Mouse (Mus musculus) liver, postnatal 0 days (tissue): ENCODE measurements around the gene Snw1.

Experiments
- CTCF ChIP-seq: sonication (generic); IDR thresholded peaks from 2 replicates; pipeline ENCODE4 v1.5.1; 2016; ENCODE audit warnings: antibody characterized with exemption, low read depth
- EP300 ChIP-seq: IDR thresholded peaks from 2 replicates; pipeline ENCODE4 v1.6.1; 2016; ENCODE audit warnings: antibody characterized with exemption, low read depth, mild to moderate bottlenecking

DNA sequence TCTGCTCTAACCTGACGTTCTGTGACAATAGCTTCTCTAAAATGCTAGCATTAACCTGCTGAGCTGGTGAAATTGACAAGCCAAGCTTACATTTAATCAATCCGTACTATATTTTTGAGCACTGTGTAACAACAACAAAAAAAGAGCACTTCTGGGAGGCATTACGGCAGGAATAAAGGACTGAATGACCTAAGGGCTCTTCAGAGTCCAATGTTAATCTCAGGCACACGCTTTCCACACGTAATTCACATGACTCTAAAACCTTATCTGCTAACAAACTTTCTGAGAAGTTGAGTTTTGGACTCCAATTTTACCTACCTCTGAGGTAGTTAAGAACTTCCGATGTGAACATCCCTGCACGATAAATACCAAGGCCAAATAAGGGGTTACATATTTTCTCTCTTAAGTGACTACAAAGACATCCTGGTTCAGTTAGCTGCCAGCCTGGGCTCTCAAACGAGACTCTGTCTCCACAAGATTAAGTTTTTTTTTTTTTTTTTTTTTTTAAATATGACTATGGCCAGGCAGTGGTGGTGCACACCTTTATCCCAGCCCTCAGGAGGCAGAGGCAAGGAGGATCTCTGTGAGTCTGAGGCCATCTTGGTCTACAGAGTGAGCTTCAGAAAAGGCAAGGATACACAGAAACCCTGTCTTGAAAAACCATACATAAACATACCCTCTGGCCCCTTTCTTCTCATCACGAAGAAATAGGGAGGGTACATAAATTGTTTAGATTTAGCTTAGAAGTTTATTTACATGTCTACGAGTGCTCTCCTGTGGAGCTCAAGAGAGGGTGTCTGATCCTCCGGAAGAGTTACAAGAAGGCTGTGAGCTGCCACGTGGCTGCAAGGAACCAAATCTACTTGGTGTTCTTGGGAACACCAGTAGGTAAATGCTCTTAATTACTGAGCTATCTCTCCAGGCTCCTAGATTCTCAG is 29.6 kb downstream of the Snw1 start:
- TF ChIP-seq EP300 (no peak), CTCF (no peak)
